Comparison of ENCODE assay signal across 8 mouse cellular contexts in genomic region chr8:111062072-111062757, GRCm38 (mm10). TPM values are rescaled to one million over a fixed set of nuclear protein-coding genes. Genes with fewer than 3 reads are reported as not detected.
DNase-seq lines count a peak whose midpoint lies in the region; ATAC-seq lines count a peak whose summit lies in the region.

No protein-coding gene starts in this region.

- WGBS in hindbrain, embryonic 12.5 days, result under 1% methylated on average over 27 of the region's 27 CpGs

- no peaks in the 10 kb centered on the region for H3K27me3 ChIP-seq in hindbrain, embryonic 12.5 days

- H3K9me3 ChIP-seq in hindbrain, embryonic 12.5 days (replicated peaks), result no peaks in the 10 kb centered on the region

- H3K9ac ChIP-seq in hindbrain, embryonic 12.5 days, result peak overlapping the region; percentile 67

- H3K27ac ChIP-seq in hindbrain, embryonic 12.5 days, result peak overlapping the region; percentile 79

- ATAC-seq in hindbrain, embryonic 12.5 days (ENCODE audit: low FRiP score), result peak; percentile 87

- DNase-seq in Muller cell, postnatal 12 days (ENCODE audit: inconsistent ontology term), result peak; percentile 90
- DNase-seq in cerebellum, postnatal 10 days, result peak; percentile 93 to 96
- DNase-seq in frontal cortex, postnatal 10 days (ENCODE audit: low spot score in 2 of 2), result peak; percentile 77 to 89
- DNase-seq in layer of hippocampus, postnatal 14 days (ENCODE audit: low spot score in 2 of 2), result peak; percentile 93 to 94
- peak; percentile 87 for DNase-seq in lung, postnatal 10 days
- peak; percentile 93 for DNase-seq in ovary, postnatal 14 days (ENCODE audit: low spot score)
- DNase-seq in thymus, postnatal 10 days (ENCODE audit: low spot score in 2 of 2), result peak; percentile 79 to 88

- peaks cover 18% of the 10 kb centered on the region for H3K4me1 ChIP-seq in hindbrain, embryonic 12.5 days

- H3K4me3 ChIP-seq in hindbrain, embryonic 12.5 days, result peak overlapping the region; percentile 58

- H3K4me2 ChIP-seq in hindbrain, embryonic 12.5 days (replicated peaks), result peak overlapping the region; percentile 61

- H3K36me3 ChIP-seq in hindbrain, embryonic 12.5 days, result peaks cover 10% of the 10 kb centered on the region; the same call in 1 of the 2 replicates

RNA-seq across cellular contexts. Expression of gene Exosc6, which starts 6.1 kb away (rescaled TPM):
- polyA plus RNA-seq in hindbrain, embryonic 12.5 days (2016; fragmentation: Nextera tagmentation; extraction: Ambion mirVana), result 3.2 TPM in 1 of 2 replicates, not detected in the other
- not detected for total RNA-seq in layer of hippocampus, postnatal 14 days (2021)

RNA-seq across cellular contexts. Expression of gene Aars, which starts 29.3 kb away (rescaled TPM):
- polyA plus RNA-seq in hindbrain, embryonic 12.5 days (2016; fragmentation: Nextera tagmentation; extraction: Ambion mirVana), result 78.5 and 83.5 TPM in 2 replicates
- 100 to 1,000 TPM in 1 of 2 experiments, 10 to 100 TPM in 1; 96.8 to 107 TPM for total RNA-seq in layer of hippocampus, postnatal 14 days (2021)

RNA-seq across cellular contexts. Expression of gene Clec18a, which starts 30.0 kb away (rescaled TPM):
- polyA plus RNA-seq in hindbrain, embryonic 12.5 days (2016; fragmentation: Nextera tagmentation; extraction: Ambion mirVana), result 1.1 TPM in 2 replicates
- 1 to 10 TPM; 1.5 to 2.1 TPM for total RNA-seq in layer of hippocampus, postnatal 14 days (2021)

RNA-seq across cellular contexts. Expression of gene Ddx19b, which starts 30.7 kb away (rescaled TPM):
- 9.5 and 9.7 TPM in 2 replicates for polyA plus RNA-seq in hindbrain, embryonic 12.5 days (2016; fragmentation: Nextera tagmentation; extraction: Ambion mirVana)
- total RNA-seq in layer of hippocampus, postnatal 14 days (2021), result 10 to 100 TPM; 23.2 to 24.5 TPM

RNA-seq across cellular contexts. Expression of gene Pdpr, which starts 32.2 kb away (rescaled TPM):
- polyA plus RNA-seq in hindbrain, embryonic 12.5 days (2016; fragmentation: Nextera tagmentation; extraction: Ambion mirVana), result 14.4 and 15.1 TPM in 2 replicates
- 10 to 100 TPM; 26.9 to 30.3 TPM for total RNA-seq in layer of hippocampus, postnatal 14 days (2021)

Comparison
In these comparisons a context has a peak if more than half of its experiments do, and no peak if none do; other contexts are left out.
1. Peak in every context shown above with its lines: DNase-seq, ATAC-seq, H3K4me3 ChIP-seq and H3K27ac ChIP-seq.